Mouse (Mus musculus) myocyte (in vitro differentiated cells): ENCODE data around the gene Eif4e1b.

ENCODE experiments used
- POLR2A ChIP-seq: IDR thresholded peaks from one replicate; pipeline ENCODE4 v1.6.1; 2011; ENCODE audit warnings: low read depth, mild to moderate bottlenecking, control low read depth, moderate library complexity; ENCODE audit not compliant: insufficient read length
- POLR2AphosphoS2 ChIP-seq: IDR thresholded peaks from one replicate; pipeline ENCODE4 v1.6.1; 2011; ENCODE audit warnings: low read depth, control low read depth; ENCODE audit not compliant: insufficient read length

DNA sequence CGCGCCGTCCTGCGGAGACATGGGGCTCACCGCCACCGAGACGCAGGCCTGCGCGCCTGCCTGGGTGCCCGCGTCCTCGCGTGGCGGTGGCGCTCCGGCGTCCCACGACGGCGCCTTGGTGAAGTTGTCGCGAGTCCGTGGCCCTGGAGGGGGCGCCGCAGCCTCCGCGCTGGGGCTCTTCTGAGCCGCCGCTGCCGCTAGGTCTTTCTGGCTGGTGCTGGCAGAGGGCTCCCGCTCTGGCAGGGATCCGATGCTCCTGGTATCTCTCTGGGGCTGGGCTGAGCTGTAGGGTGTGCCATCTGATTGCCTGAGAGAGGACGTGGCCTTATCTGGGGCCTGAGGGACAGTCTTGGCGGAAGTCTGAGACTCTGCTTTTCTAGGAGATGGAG lies 45.6 kb upstream of the Eif4e1b start:
- TF ChIP-seq POLR2AphosphoS2: no peak
- no peak for TF ChIP-seq POLR2A
